Mouse (Mus musculus) lung, embryonic 16.5 days (tissue): ENCODE results near the gene Kcnc1. TPM values are rescaled to one million over a fixed set of nuclear protein-coding genes. Genes with fewer than 3 reads are reported as not detected.

Experiments
- ATAC-seq: fragments of 200-750 bp; cut with Nextera tagmentation; 2 replicates; pipeline ENCODE4 v1.8.0; 2017; ENCODE audit warnings: low read depth, mild to moderate bottlenecking, moderate library complexity
- H3K27ac ChIP-seq: fragments of 300-500 bp; sonication (generic); 2 replicates; pipeline ENCODE4 v1.5.1; 2014; ENCODE audit warnings: mild to moderate bottlenecking, control low read depth, low read length
- H3K27me3 ChIP-seq: fragments of 300-500 bp; sonication (generic); 2 replicates; pipeline ENCODE4 v1.6.1; 2014; ENCODE audit warnings: low read depth, low read length, mixed read lengths; ENCODE audit not compliant: control insufficient read depth, insufficient read depth
- H3K36me3 ChIP-seq: fragments of 300-500 bp; sonication (generic); 2 replicates; pipeline ENCODE4 v1.6.1; 2014; ENCODE audit warnings: low read length; ENCODE audit not compliant: control insufficient read depth, insufficient read depth
- H3K4me1 ChIP-seq: fragments of 300-500 bp; sonication (generic); replicated peaks from 2 replicates; pipeline ENCODE4 v1.6.1; 2014; ENCODE audit warnings: low read length, mixed read lengths; ENCODE audit not compliant: control insufficient read depth, insufficient read depth
- H3K4me2 ChIP-seq: fragments of 300-500 bp; sonication (generic); 2 replicates; pipeline ENCODE4 v1.6.1; 2014; ENCODE audit warnings: low read depth, low read length, control low read depth
- H3K4me3 ChIP-seq: fragments of 300-500 bp; sonication (generic); 2 replicates; pipeline ENCODE4 v1.5.1; 2014; ENCODE audit warnings: mild to moderate bottlenecking, low read length, control low read depth
- H3K9ac ChIP-seq: fragments of 300-500 bp; sonication (generic); 2 replicates; pipeline ENCODE4 v1.6.1; 2014; ENCODE audit warnings: low read length, control low read depth
- H3K9me3 ChIP-seq: fragments of 300-500 bp; sonication (generic); 2 replicates; pipeline ENCODE4 v1.6.1; 2016; ENCODE audit warnings: low read length; ENCODE audit not compliant: control insufficient read depth
- WGBS: fragments of 180-500 bp; shearing (Covaris S2); extraction: QIAGEN DNeasy Blood & Tissue Kit; methylation state at CpG from one replicate; pipeline ENCODE4 v1.1.7; 2014; 5-methylcytosine and 5-hydroxymethylcytosine counted together
- polyA plus RNA-seq: library from polyadenylated mRNA; unstranded; fragments of >200 nt; fragmentation: Nextera tagmentation; extraction: Ambion mirVana; gene quantifications from 2 replicates; pipeline ENCODE4 v1.2.1, GENCODE M21; 2015

Gene Kcnc1
- polyA plus RNA-seq, 1 experiment from 2014 or later, result 0.30 TPM

GRCm38 (mm10) chr7:46433874-46434273 lies 37.6 kb downstream of the Kcnc1 start:
- H3K4me3 ChIP-seq, result no peak overlapping the region
- 63% methylated on average over 5 of the region's 5 CpGs for WGBS
- no peak overlapping the region for H3K9ac ChIP-seq
- no peaks in the 10 kb centered on the region for H3K27me3 ChIP-seq
- no peaks in the 10 kb centered on the region for H3K4me1 ChIP-seq
- H3K27ac ChIP-seq, result no peak overlapping the region
- H3K4me2 ChIP-seq, result no peak overlapping the region
- H3K36me3 ChIP-seq, result no peaks in the 10 kb centered on the region
- no peak for ATAC-seq
- H3K9me3 ChIP-seq, result no peaks in the 10 kb centered on the region

- Histone ChIP-seq H3K4me3 (no peak overlapping the region), H3K4me1 (no peaks in the 10 kb centered on the region), H3K27me3 (no peaks in the 10 kb centered on the region), H3K27ac (no peak overlapping the region), H3K9ac (no peak overlapping the region), H3K36me3 (no peaks in the 10 kb centered on the region), H3K9me3 (no peaks in the 10 kb centered on the region), H3K4me2 (no peak overlapping the region)
- no peak for ATAC-seq
- WGBS, result 84% methylated on average over 5 of the region's 5 CpGs
These were observed 39.5 kb downstream of the Kcnc1 start for GRCm38 (mm10) chr7:46435833-46436232.

- Histone ChIP-seq H3K36me3 (no peaks in the 10 kb centered on the region), H3K27me3 (no peaks in the 10 kb centered on the region)
- WGBS, result 67% methylated on average over 9 of the region's 9 CpGs
These were observed 42.3 kb downstream of the Kcnc1 start for GRCm38 (mm10) chr7:46438537-46439141.

GRCm38 (mm10) chr7:46443163-46443562 lies 46.9 kb downstream of the Kcnc1 start:
- Histone ChIP-seq H3K27me3 (no peaks in the 10 kb centered on the region), H3K9me3 (no peaks in the 10 kb centered on the region), H3K4me2 (no peak overlapping the region), H3K9ac (no peak overlapping the region), H3K4me1 (no peaks in the 10 kb centered on the region), H3K4me3 (no peak overlapping the region), H3K36me3 (no peaks in the 10 kb centered on the region), H3K27ac (no peak overlapping the region)
- no peak for ATAC-seq
- WGBS, result 83% methylated on average over 10 of the region's 10 CpGs

More at GRCm38 (mm10) chr7:46438537-46439141, 42.3 kb downstream of the Kcnc1 start:
- H3K27ac ChIP-seq, result no peak overlapping the region
- no peak overlapping the region for H3K4me2 ChIP-seq
- no peak for ATAC-seq
- no peaks in the 10 kb centered on the region for H3K4me1 ChIP-seq
- no peaks in the 10 kb centered on the region for H3K9me3 ChIP-seq
- H3K4me3 ChIP-seq, result no peak overlapping the region
- no peak overlapping the region for H3K9ac ChIP-seq

- H3K4me3 ChIP-seq, result no peak overlapping the region
- no peak overlapping the region for H3K4me2 ChIP-seq
- 56% methylated on average over 6 of the region's 6 CpGs for WGBS
- no peaks in the 10 kb centered on the region for H3K36me3 ChIP-seq
- no peaks in the 10 kb centered on the region for H3K4me1 ChIP-seq
- ATAC-seq, result no peak
- no peaks in the 10 kb centered on the region for H3K9me3 ChIP-seq
- H3K9ac ChIP-seq, result no peak overlapping the region
- H3K27ac ChIP-seq, result no peak overlapping the region
- no peaks in the 10 kb centered on the region for H3K27me3 ChIP-seq
These were observed 49.6 kb downstream of the Kcnc1 start for GRCm38 (mm10) chr7:46445896-46446295.

GRCm38 (mm10) chr7:46447473-46448165 lies 51.3 kb downstream of the Kcnc1 start:
- Histone ChIP-seq H3K36me3 (no peaks in the 10 kb centered on the region), H3K27ac (no peak overlapping the region), H3K4me3 (no peak overlapping the region), H3K9me3 (no peaks in the 10 kb centered on the region), H3K4me2 (no peak overlapping the region), H3K4me1 (no peaks in the 10 kb centered on the region), H3K9ac (no peak overlapping the region), H3K27me3 (no peaks in the 10 kb centered on the region)
- no peak for ATAC-seq
- 44% methylated on average over 9 of the region's 9 CpGs for WGBS

GRCm38 (mm10) chr7:46448922-46449645 lies 52.8 kb downstream of the Kcnc1 start:
- H3K36me3 ChIP-seq, result no peaks in the 10 kb centered on the region
- H3K4me2 ChIP-seq, result no peak overlapping the region
- H3K4me1 ChIP-seq, result no peaks in the 10 kb centered on the region
- H3K27ac ChIP-seq, result no peak overlapping the region
- no peak overlapping the region for H3K9ac ChIP-seq
- no peaks in the 10 kb centered on the region for H3K9me3 ChIP-seq
- no peak for ATAC-seq
- WGBS, result 58% methylated on average over 6 of the region's 6 CpGs
- no peak overlapping the region for H3K4me3 ChIP-seq
- H3K27me3 ChIP-seq, result no peaks in the 10 kb centered on the region

GRCm38 (mm10) chr7:46453930-46454679 lies 57.8 kb downstream of the Kcnc1 start:
- Histone ChIP-seq H3K4me3 (no peak overlapping the region), H3K4me2 (no peak overlapping the region), H3K9me3 (no peaks in the 10 kb centered on the region), H3K27ac (no peak overlapping the region), H3K9ac (no peak overlapping the region), H3K4me1 (no peaks in the 10 kb centered on the region), H3K36me3 (no peaks in the 10 kb centered on the region), H3K27me3 (no peaks in the 10 kb centered on the region)
- ATAC-seq, result no peak
- 46% methylated on average over 10 of the region's 10 CpGs for WGBS

- no peak overlapping the region for H3K4me2 ChIP-seq
- no peak overlapping the region for H3K27ac ChIP-seq
- H3K36me3 ChIP-seq, result no peaks in the 10 kb centered on the region
- no peaks in the 10 kb centered on the region for H3K27me3 ChIP-seq
- H3K4me3 ChIP-seq, result no peak overlapping the region
- H3K4me1 ChIP-seq, result no peaks in the 10 kb centered on the region
- 58% methylated on average over 3 of the region's 3 CpGs for WGBS
- H3K9ac ChIP-seq, result no peak overlapping the region
- H3K9me3 ChIP-seq, result no peaks in the 10 kb centered on the region
- ATAC-seq, result no peak
These were observed 61.6 kb downstream of the Kcnc1 start for GRCm38 (mm10) chr7:46457889-46458288.
